Mouse (Mus musculus) mature B cell (primary cell): ENCODE data around the gene Tomm40l.

Experiments
- in situ Hi-C: fragments of 300-500 bp; cut with MboI; formaldehyde crosslinking; loops from 2 replicates; pipeline ENCODE4 v1.14.3; 2019

Tomm40l gene

GRCm38 (mm10) chr1:171227879-171228278 is 5.6 kb upstream of the Tomm40l start:
- in situ Hi-C loops = loop anchor here (10.0 kb wide), 1 partner anchor 333 kb away; no protein-coding TSS in a partner anchor

GRCm38 (mm10) chr1:171226780-171227179 is 4.5 kb upstream of the Tomm40l start:
- in situ Hi-C loops = loop anchor here (10.0 kb wide), 1 partner anchor 332 kb away; no protein-coding TSS in a partner anchor

DNA sequence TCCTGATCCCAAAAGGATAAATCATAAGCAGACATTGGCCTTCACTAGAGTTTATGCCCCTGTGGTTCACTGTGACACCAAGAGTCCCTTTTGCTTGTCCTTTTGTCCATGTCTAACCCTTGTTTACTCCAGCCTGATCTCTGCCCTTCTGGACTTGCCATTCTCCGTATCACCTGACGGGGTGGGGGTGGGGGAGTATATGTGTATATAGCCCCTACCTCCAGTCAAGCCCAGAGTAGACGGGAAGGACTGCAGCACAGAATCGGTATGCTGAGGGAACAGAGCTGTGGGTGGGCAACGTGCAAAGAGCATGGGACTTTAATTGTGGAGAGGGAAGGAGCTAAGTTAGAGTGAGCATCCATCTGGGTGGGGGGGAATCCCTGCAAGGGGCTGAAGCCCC is 2.5 kb upstream of the Tomm40l start, which contains the start of gene Apoa2:
Gene Apoa2, plus strand, starts transcription at position 198 of the 400 bp plus-strand sequence.
- in situ Hi-C loops = loop anchor here (10.0 kb wide), 1 partner anchor 330 kb away; no protein-coding TSS in a partner anchor

GRCm38 (mm10) chr1:171223796-171224195 is 1.5 kb upstream of the Tomm40l start:
- in situ Hi-C loops = loop anchor here (10.0 kb wide), 1 partner anchor 329 kb away; no protein-coding TSS in a partner anchor

DNA sequence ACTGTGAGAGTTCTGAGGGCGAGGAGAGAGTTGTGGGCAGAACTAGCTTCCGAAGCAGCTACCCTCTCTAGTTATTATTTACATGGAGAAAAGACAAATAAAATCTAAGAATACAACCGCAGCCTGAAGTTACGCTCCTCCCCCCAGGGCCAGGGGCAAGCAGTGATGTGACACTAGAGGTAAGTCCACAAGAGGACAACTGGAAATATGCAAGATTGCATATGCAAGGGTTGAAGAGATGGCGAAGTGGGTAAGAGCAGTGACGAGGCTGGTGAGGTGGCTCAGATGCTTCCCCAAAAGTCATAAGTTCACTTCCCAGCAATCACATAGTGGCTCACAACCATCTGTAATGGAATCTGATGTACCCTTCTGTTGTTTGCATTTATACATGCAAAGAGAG is 854 bp upstream of the Tomm40l start:
- in situ Hi-C loops = loop anchor here (10.0 kb wide), 1 partner anchor 328 kb away; no protein-coding TSS in a partner anchor

GRCm38 (mm10) chr1:171221281-171222193 is 777 bp downstream of the Tomm40l start:
- in situ Hi-C loops = loop anchor here (10.0 kb wide), 1 partner anchor 327 kb away; no protein-coding TSS in a partner anchor

DNA sequence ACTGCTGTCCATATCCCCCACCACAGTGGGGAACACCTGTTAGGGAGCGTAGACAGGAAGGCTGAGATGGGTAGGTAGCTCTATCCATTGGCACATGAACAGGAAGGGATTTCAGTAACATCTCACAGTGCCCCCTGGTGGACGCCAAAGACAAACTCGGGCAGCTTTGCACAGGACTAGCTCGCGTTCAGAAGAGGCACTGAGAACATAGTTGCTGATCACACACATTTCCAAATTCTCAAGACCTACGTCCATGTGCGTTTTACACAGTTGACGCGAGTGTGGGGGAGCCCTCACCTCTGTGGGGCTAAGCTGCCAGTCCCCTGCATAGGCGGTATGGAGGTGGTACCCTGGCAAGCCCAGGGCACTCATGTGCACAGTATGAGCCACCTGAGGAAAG is 1.4 kb downstream of the Tomm40l start:
- in situ Hi-C loops = loop anchor here (10.0 kb wide), 1 partner anchor 326 kb away; no protein-coding TSS in a partner anchor

GRCm38 (mm10) chr1:171216241-171216955 is 5.9 kb downstream of the Tomm40l start:
- in situ Hi-C loops = no loop called here

- in situ Hi-C loops = loop anchor here (5.0 kb wide), 1 partner anchor 87 kb away; no protein-coding TSS in a partner anchor
Measured at GRCm38 (mm10) chr1:171213801-171214496, 8.4 kb downstream of the Tomm40l start, which contains the start of gene Nr1i3. Nr1i3 (plus strand) TSS chr1:171213970.

DNA sequence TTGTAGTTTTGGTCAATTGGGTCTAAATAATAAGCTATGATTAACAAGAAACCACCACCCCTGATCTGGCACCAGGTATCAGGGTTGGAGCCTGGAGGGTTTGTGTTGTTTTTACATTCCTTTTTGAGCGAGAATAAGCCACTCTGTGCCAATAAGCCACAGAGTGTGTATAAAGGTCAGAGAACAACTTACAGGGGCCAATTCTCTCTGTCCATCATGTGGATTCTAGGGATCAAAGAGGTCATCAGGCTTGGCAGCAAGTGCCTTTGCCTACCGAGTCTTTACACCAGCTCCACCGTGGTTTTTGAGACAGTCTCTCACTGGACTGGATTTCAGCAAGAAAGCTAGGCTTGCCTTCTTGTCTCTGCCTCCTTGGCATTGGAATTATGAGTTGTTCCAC is 9.5 kb downstream of the Tomm40l start:
- in situ Hi-C loops = loop anchor here (5.0 kb wide), 1 partner anchor 86 kb away; no protein-coding TSS in a partner anchor

DNA sequence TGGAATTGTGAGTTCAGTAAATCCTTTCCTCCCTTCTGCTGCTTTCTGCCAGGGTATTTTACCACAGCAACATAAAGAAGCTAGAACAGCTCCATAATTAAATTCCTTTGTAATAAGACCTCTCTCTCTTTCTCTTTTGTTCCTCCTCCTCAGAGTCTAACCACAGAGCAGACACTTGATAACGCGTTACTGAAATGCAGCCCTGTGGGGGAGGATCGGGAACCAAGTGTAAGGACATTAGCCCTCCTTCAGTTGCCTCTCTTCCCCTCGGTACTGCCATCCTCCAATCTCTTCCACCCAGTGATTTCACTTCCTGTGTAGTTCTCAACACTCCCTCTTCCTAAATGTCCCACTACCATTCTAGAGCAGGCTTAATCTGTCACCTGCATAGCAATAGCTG is 12.9 kb downstream of the Tomm40l start:
- in situ Hi-C loops = no loop called here

DNA sequence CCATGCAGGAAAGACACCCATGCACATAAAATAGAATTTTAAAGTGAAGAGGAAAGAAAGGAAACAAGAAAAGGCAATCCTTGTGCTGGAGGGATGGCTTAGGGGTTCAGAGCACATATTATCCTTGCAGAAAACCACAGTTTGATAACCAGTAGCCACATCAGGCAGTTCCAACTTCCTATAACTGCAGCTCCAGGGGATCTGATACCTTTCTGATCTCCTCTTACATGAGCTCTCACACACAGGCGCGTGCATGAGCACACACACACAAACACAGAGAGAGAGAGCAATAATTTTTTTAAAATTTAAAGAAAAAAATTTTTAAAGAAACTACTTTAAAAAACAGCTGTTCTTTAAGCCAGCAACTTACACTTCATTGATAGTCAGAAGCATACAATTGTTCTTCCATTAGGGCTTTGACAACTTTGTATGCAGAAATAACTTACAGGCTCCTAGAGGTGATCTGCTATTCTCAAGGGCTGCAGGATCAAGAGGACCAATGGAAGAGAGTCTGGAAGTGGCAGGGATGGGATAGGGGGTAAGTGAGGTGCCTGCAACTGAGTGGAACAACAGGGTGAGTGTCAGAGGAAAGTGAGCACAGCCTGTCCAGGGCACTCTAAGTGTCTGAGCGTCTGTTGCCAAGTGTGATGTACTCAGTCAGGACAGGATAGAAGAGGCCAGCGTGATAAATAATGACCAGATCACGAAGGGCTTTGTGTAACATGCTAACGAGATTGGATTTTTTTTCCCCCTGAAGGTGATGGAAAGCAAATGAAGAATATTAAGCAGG is 16.4 kb downstream of the Tomm40l start:
- in situ Hi-C loops = no loop called here

DNA sequence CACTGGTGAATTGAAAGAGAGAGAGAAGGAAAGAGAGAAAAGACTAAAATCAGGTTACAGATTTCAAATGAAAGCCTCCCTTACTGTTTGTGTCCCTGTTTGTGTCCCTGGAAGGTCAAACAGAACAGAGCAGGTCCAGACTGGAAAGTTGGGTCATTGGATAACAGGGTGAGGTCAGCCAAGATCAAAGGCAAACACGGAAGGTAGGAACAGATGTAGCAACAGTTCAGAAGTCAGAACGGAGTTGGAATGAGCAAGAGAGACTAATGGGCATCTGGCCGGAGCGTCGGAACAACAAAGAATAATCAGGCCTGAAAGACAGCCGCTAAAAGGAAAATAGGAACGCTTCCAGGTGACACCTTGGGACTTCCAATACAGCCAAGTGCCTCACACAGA is 18.1 kb downstream of the Tomm40l start:
- in situ Hi-C loops = no loop called here

DNA sequence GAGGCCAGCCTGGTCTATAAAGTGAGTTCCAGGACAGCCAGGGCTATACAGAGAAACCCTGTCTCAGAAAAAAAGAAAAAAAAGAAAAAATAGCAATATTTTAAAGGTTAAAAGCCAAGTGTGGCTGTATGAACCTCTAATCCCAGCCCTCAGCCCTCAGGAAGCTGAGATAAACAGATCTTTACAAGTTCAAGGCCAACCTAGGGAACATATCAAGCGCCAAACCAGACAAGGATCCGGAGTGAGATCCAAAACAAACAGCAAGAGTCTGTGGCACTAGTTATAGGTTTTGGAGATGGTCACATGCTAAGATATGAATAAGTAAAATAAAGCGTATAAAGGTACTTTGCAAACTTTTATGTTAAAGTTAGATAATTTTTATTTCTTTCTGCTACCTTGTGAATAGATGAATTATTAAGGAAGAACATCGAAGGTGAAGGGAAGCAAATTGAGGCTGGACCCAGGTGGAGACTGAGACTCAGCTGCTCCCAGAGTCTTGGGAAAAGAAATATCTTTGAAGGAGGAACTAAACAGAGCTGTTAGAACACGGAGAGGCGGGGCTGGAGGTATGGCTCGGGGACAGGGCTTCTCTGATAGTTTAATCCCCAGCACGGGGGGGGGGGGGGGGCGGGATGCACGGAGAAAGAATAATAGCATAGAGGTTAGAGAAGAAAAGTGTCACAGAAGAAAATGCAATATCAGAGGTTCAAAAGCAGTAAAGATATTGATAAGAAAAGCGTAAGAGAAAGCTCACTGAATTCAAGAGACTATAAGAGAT is 18.7 kb downstream of the Tomm40l start:
- in situ Hi-C loops = no loop called here

DNA sequence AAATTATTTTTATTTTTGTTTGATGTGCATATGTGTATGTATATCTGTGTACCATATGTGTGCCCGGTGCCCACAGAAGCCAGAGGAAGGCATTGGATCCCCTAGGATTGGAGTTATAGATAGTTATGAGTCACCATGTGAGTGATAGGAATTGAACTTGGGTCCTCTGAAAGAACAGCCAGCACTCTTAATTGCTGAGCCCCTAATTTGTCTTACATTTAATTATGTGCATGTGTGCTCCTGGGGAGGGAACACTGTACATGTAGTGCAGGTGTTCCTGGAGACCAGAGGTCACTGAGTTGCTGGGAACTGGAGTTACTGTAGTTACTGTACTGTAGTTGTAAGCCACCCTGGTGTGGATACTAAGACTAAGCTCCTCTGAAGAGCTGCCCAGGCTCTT is 21.5 kb downstream of the Tomm40l start:
- in situ Hi-C loops = no loop called here

DNA sequence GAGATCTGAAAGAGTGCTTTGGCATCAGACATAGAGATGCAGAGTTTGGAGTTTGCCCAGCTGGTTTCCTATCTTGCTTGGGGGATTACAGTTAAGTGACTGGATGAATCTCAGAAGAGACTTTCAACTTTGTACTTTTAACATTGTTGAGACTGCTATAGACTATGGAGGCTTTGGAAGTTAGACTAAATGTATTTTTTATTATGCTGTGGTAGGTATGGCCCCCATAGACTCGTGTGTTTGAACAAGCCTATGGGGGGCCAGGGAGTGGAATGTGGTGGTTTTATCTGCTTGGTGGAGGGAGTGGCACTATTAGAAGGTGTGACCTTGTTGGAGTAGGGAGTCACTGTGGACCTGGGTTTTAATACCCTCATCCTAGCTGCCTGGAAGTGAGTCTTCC is 22.8 kb downstream of the Tomm40l start:
- in situ Hi-C loops = no loop called here

- in situ Hi-C loops = no loop called here
Measured at GRCm38 (mm10) chr1:171195887-171196397, 26.4 kb downstream of the Tomm40l start, which contains the start of gene Pcp4l1. Pcp4l1 (minus strand) TSS chr1:171196268.

- in situ Hi-C loops = no loop called here
Measured at GRCm38 (mm10) chr1:171195046-171195822, 27.1 kb downstream of the Tomm40l start.
